Comparison of ENCODE assay signal across 23 mouse cellular contexts in genomic region chr11:31355737-31356136, GRCm38 (mm10). TPM values are rescaled to one million over a fixed set of nuclear protein-coding genes. Genes with fewer than 3 reads are reported as not detected.
DNase-seq lines count a peak whose midpoint lies in the region; ATAC-seq and TF ChIP-seq lines count a peak whose summit lies in the region.
"Had no signal": no experiment of that assay in that cellular context is flagged by ENCODE, and none has a peak within 500 bp of the region (broad histone marks: within the 10 kb centered on the region; RNA-seq: fewer than 3 reads in every experiment).

No protein-coding gene starts in this region.

- H3K4me3 ChIP-seq in limb, embryonic 11.5 days (ENCODE audit: low read depth, low read length): no peak overlapping the region
- H3K4me3 ChIP-seq in limb, embryonic 10.5 days: no peak overlapping the region
- no peak overlapping the region for H3K4me3 ChIP-seq in MEL (ENCODE audit: control insufficient read depth in 1 of 2, insufficient read depth in 1 of 2, low read depth in 2 of 2, low read length in 2 of 2)
- no peak overlapping the region for H3K4me3 ChIP-seq in liver, embryonic 12.5 days
- H3K4me3 ChIP-seq in liver, postnatal 0 days (ENCODE audit: low read depth, low read length): no peak overlapping the region
- no peak overlapping the region for H3K4me3 ChIP-seq in thymus, adult 2 months (ENCODE audit: control insufficient read depth, insufficient read depth, low read length)
- H3K4me3 ChIP-seq: embryonic facial prominence, embryonic 10.5 days; forebrain, embryonic 13.5 days; heart, embryonic 13.5 days; hindbrain, embryonic 13.5 days had no signal

- intact Hi-C loops in left cerebral cortex, postnatal 10 days (cut with DNase I): no loop called here

- ATAC-seq in limb, embryonic 11.5 days (ENCODE audit: insufficient number of reproducible peaks, low FRiP score, low TSS enrichment, low read depth): no peak
- peak; percentile 71; the same call in 1 of the 2 replicates for ATAC-seq in liver, embryonic 12.5 days
- ATAC-seq in liver, postnatal 0 days: no peak
- ATAC-seq: forebrain, embryonic 13.5 days; forebrain, postnatal 0 days; hindbrain, postnatal 0 days; Patski had no signal

- 0 out of 4 replicates have a peak, but pooled peaks of 1 of the 2 experiments have one; percentile 36 for TF ChIP-seq POLR2A in MEL (IDR thresholded peaks at IDR 0.05; ENCODE audit: control insufficient read depth in 1 of 2, insufficient read depth in 1 of 2, low read depth in 1 of 2, low read length in 2 of 2, poor library complexity in 1 of 2)
- no peak for TF ChIP-seq POLR2A in thymus, adult 2 months (IDR thresholded peaks at IDR 0.05; ENCODE audit: control insufficient read depth, extremely low read depth, insufficient read depth, low read length, poor library complexity)

- DNase-seq in limb, embryonic 11.5 days (ENCODE audit: low spot score): peak; percentile 14
- no peak for DNase-seq in limb, embryonic 10.5 days (ENCODE audit: low spot score)
- DNase-seq in MEL (ENCODE audit: low read depth, low spot score): peak; percentile 96
- DNase-seq in liver, postnatal 0 days: no peak
- DNase-seq in left cerebral cortex, postnatal 10 days (ENCODE audit: extremely low spot score in 1 of 2, low spot score in 2 of 2): no peak
- DNase-seq in thymus, adult 2 months: no peak
- DNase-seq in layer of hippocampus, postnatal 25 days (ENCODE audit: extremely low spot score in 1 of 2, low spot score in 1 of 2): no peak
- DNase-seq: adrenal gland, adult 2 months; adrenal gland, postnatal 25 days; cerebellum, adult 18-20 months; cerebellum, adult 9-11 months; cerebellum, postnatal 36 days; forebrain, postnatal 0 days; gastrocnemius, postnatal 14 days; heart, postnatal 10 days had no signal

- 93% methylated on average over 1 of the region's 1 CpGs for WGBS in limb, embryonic 11.5 days
- WGBS in limb, embryonic 10.5 days: 100% methylated on average over 1 of the region's 1 CpGs
- WGBS in liver, embryonic 12.5 days (ENCODE audit: insufficient replicate concordance): 15% methylated on average over 1 of the region's 1 CpGs
- WGBS in liver, postnatal 0 days (ENCODE audit: insufficient replicate concordance): 39% methylated on average over 1 of the region's 1 CpGs
- 97% methylated on average over 1 of the region's 1 CpGs for WGBS in thymus, adult 2 months

- H3K27ac ChIP-seq in limb, embryonic 11.5 days (replicated peaks; ENCODE audit: low read depth, low read length): no peak overlapping the region
- H3K27ac ChIP-seq in limb, embryonic 10.5 days: no peak overlapping the region
- H3K27ac ChIP-seq in MEL (ENCODE audit: control insufficient read depth, low read depth, low read length): peak overlapping the region; percentile 85
- no peak overlapping the region for H3K27ac ChIP-seq in liver, embryonic 12.5 days
- H3K27ac ChIP-seq in liver, postnatal 0 days (ENCODE audit: low read depth): no peak overlapping the region
- H3K27ac ChIP-seq in thymus, adult 2 months (ENCODE audit: control insufficient read depth, insufficient read depth, low read length): no peak overlapping the region
- H3K27ac ChIP-seq: embryonic facial prominence, embryonic 10.5 days; forebrain, embryonic 13.5 days; heart, embryonic 13.5 days; hindbrain, embryonic 13.5 days; hindbrain, postnatal 0 days had no signal

- TF ChIP-seq RAD21 in MEL (IDR thresholded peaks at IDR 0.05; ENCODE audit: low read depth, low read length): no peak

- no peaks in the 10 kb centered on the region for H3K36me3 ChIP-seq in limb, embryonic 11.5 days (ENCODE audit: control insufficient read depth, insufficient read depth, low read length)
- no peaks in the 10 kb centered on the region for H3K36me3 ChIP-seq in limb, embryonic 10.5 days
- peaks cover 0 to 59% of the 10 kb centered on the region in 2 experiments; a peak in 3 of 4 replicates for H3K36me3 ChIP-seq in MEL (ENCODE audit: control insufficient read depth in 1 of 2, insufficient read depth in 2 of 2, low read length in 2 of 2)
- H3K36me3 ChIP-seq in liver, embryonic 12.5 days: no peaks in the 10 kb centered on the region
- no peaks in the 10 kb centered on the region for H3K36me3 ChIP-seq in liver, postnatal 0 days (replicated peaks; ENCODE audit: insufficient read depth, low read length)
- H3K36me3 ChIP-seq in thymus, adult 2 months (ENCODE audit: control insufficient read depth, insufficient read depth, low read length): no peaks in the 10 kb centered on the region
- H3K36me3 ChIP-seq: embryonic facial prominence, embryonic 10.5 days; G1E; heart, embryonic 13.5 days; hindbrain, embryonic 13.5 days had no signal

- TF ChIP-seq CTCF in MEL (IDR thresholded peaks at IDR 0.05 in 2 of 3, conservative IDR thresholded peaks at IDR 0.05 in 1 of 3; ENCODE audit: control insufficient read depth in 1 of 3, insufficient read depth in 1 of 3, low read depth in 2 of 3, low read length in 3 of 3, poor library complexity in 1 of 3, severe bottlenecking in 1 of 3): no peak
- TF ChIP-seq CTCF in liver, postnatal 0 days (IDR thresholded peaks at IDR 0.05; ENCODE audit: low read depth): no peak
- no peak for TF ChIP-seq CTCF in thymus, adult 2 months (IDR thresholded peaks at IDR 0.05; ENCODE audit: borderline replicate concordance, control insufficient read depth, extremely low read depth, insufficient read depth, low read length, poor library complexity)

- H3K27me3 ChIP-seq in limb, embryonic 11.5 days (ENCODE audit: control insufficient read depth, insufficient read depth, low read length): no peaks in the 10 kb centered on the region
- no peaks in the 10 kb centered on the region for H3K27me3 ChIP-seq in limb, embryonic 10.5 days (ENCODE audit: low read depth, poor library complexity, severe bottlenecking)
- H3K27me3 ChIP-seq in MEL (ENCODE audit: control insufficient read depth in 1 of 2, insufficient read depth in 2 of 2, low read length in 2 of 2): no peaks in the 10 kb centered on the region
- H3K27me3 ChIP-seq in liver, embryonic 12.5 days (replicated peaks): no peaks in the 10 kb centered on the region
- no peaks in the 10 kb centered on the region for H3K27me3 ChIP-seq in liver, postnatal 0 days (ENCODE audit: insufficient read depth, low read length)
- no peaks in the 10 kb centered on the region for H3K27me3 ChIP-seq in thymus, adult 2 months (ENCODE audit: control insufficient read depth, insufficient read depth, low read length)
- H3K27me3 ChIP-seq: forebrain, embryonic 13.5 days; heart, embryonic 13.5 days; hindbrain, embryonic 13.5 days; Patski had no signal

- no peaks in the 10 kb centered on the region for H3K79me2 ChIP-seq in MEL (ENCODE audit: control insufficient read depth, insufficient read depth, low read length, poor library complexity)

- H3K9me3 ChIP-seq in limb, embryonic 11.5 days (ENCODE audit: control insufficient read depth, low read length): no peaks in the 10 kb centered on the region
- H3K9me3 ChIP-seq in limb, embryonic 10.5 days (replicated peaks): no peaks in the 10 kb centered on the region
- no peaks in the 10 kb centered on the region for H3K9me3 ChIP-seq in MEL (replicated peaks; ENCODE audit: insufficient read depth, low read length)
- no peaks in the 10 kb centered on the region for H3K9me3 ChIP-seq in liver, embryonic 12.5 days (replicated peaks)
- no peaks in the 10 kb centered on the region for H3K9me3 ChIP-seq in liver, postnatal 0 days (ENCODE audit: low read length)
- H3K9me3 ChIP-seq: embryonic facial prominence, embryonic 10.5 days; forebrain, embryonic 13.5 days; G1E; heart, embryonic 13.5 days; hindbrain, embryonic 13.5 days had no signal

- TF ChIP-seq EP300 in MEL (IDR thresholded peaks at IDR 0.05; ENCODE audit: low read depth in 1 of 2, low read length in 2 of 2): peak; percentile 98 to 99
- peak; percentile 29; the same call in 1 of the 2 replicates for TF ChIP-seq EP300 in liver, postnatal 0 days (IDR thresholded peaks at IDR 0.05; ENCODE audit: low read depth)

- H3K4me2 ChIP-seq in limb, embryonic 11.5 days (ENCODE audit: low read depth, severe bottlenecking): no peak overlapping the region
- no peak overlapping the region for H3K4me2 ChIP-seq in liver, embryonic 12.5 days
- no peak overlapping the region for H3K4me2 ChIP-seq in liver, postnatal 0 days (ENCODE audit: low read depth, low read length)
- H3K4me2 ChIP-seq: forebrain, embryonic 13.5 days; heart, embryonic 13.5 days; hindbrain, embryonic 13.5 days had no signal

- H3K4me1 ChIP-seq in limb, embryonic 11.5 days (ENCODE audit: control insufficient read depth, insufficient read depth, low read length): no peaks in the 10 kb centered on the region
- H3K4me1 ChIP-seq in limb, embryonic 10.5 days: no peaks in the 10 kb centered on the region
- H3K4me1 ChIP-seq in MEL (ENCODE audit: control insufficient read depth in 1 of 2, insufficient read depth in 2 of 2, low read length in 2 of 2): peaks cover 53 to 74% of the 10 kb centered on the region in 2 experiments
- peaks cover 16% of the 10 kb centered on the region; the same call in 1 of the 2 replicates for H3K4me1 ChIP-seq in liver, embryonic 12.5 days
- no peaks in the 10 kb centered on the region for H3K4me1 ChIP-seq in liver, postnatal 0 days (ENCODE audit: insufficient read depth)
- H3K4me1 ChIP-seq in thymus, adult 2 months (replicated peaks; ENCODE audit: control insufficient read depth, insufficient read depth, low read length): no peaks in the 10 kb centered on the region
- H3K4me1 ChIP-seq: embryonic facial prominence, embryonic 10.5 days; forebrain, embryonic 13.5 days; heart, embryonic 13.5 days; hindbrain, embryonic 13.5 days had no signal

- H3K9ac ChIP-seq in limb, embryonic 11.5 days (ENCODE audit: low read length): no peak overlapping the region
- no peak overlapping the region for H3K9ac ChIP-seq in MEL (ENCODE audit: control insufficient read depth, low read depth, low read length, poor library complexity, severe bottlenecking)
- H3K9ac ChIP-seq in liver, embryonic 12.5 days: no peak overlapping the region
- H3K9ac ChIP-seq in liver, postnatal 0 days (replicated peaks): no peak overlapping the region
- H3K9ac ChIP-seq: forebrain, embryonic 13.5 days; forebrain, postnatal 0 days; heart, embryonic 13.5 days; hindbrain, embryonic 13.5 days had no signal

TF ChIP-seq in MEL, 35 proteins besides CTCF, POLR2A, EP300 and RAD21 (continues in another document):
- TF ChIP-seq TCF12 (IDR thresholded peaks at IDR 0.05; ENCODE audit: low read depth, low read length): peak; percentile 100
- TF ChIP-seq SIN3A (IDR thresholded peaks at IDR 0.05; ENCODE audit: low read length): peak; percentile 96

RNA-seq across cellular contexts. Expression of gene Stc2, which starts 14.1 kb away (rescaled TPM):
- polyA plus RNA-seq in limb, embryonic 11.5 days (2014; fragmentation: Nextera tagmentation; extraction: Ambion mirVana): 0.47 and 0.85 TPM in 2 replicates
- polyA plus RNA-seq in limb, embryonic 10.5 days (2016; fragmentation: Nextera tagmentation; extraction: Ambion mirVana): 0.89 and 0.98 TPM in 2 replicates
- total RNA-seq in MEL (2012; rRNA removed): 20.3 and 41.1 TPM in 2 replicates
- 10 to 100 TPM in 1 of 2 experiments, not detected in 1; 32.5 TPM for polyA plus RNA-seq in MEL (2012; ENCODE audit: insufficient read depth in 1 of 2, insufficient read length in 2 of 2, low read depth in 1 of 2, low replicate concordance in 2 of 2, missing spikeins in 1 of 2)
- polyA plus RNA-seq in liver, embryonic 12.5 days (2016; fragmentation: Nextera tagmentation; extraction: Ambion mirVana): 1.4 and 1.8 TPM in 2 replicates
- polyA plus RNA-seq in liver, postnatal 0 days (2015; fragmentation: Nextera tagmentation; extraction: Ambion mirVana): 0.19 and 0.43 TPM in 2 replicates
- total RNA-seq in left cerebral cortex, postnatal 10 days (2021): 1 to 10 TPM; 2.3 to 2.5 TPM
- polyA plus RNA-seq in thymus, adult 2 months (2012; rRNA removed): 1.9 and 2.1 TPM in 2 replicates
- total RNA-seq in layer of hippocampus, postnatal 25 days (2021): 1 to 10 TPM; 4.7 to 4.9 TPM
- polyA plus RNA-seq: G1E had no signal

Comparison
In these comparisons a context has a peak if more than half of its experiments do, and no peak if none do; other contexts are left out.
1. DNase-seq: peak in limb, embryonic 11.5 days (single experiment) and MEL (single experiment); none in limb, embryonic 10.5 days (single experiment), liver, postnatal 0 days (single experiment), left cerebral cortex, postnatal 10 days (0 of 2), thymus, adult 2 months (single experiment) and layer of hippocampus, postnatal 25 days (0 of 2).